14 mouse cellular contexts compared by ENCODE assay signal in genomic region chr19:43679474-43679981, GRCm38 (mm10). TPM values are rescaled to one million over a fixed set of nuclear protein-coding genes. Genes with fewer than 3 reads are reported as not detected.
DNase-seq lines count a peak whose midpoint lies in the region; ATAC-seq and TF ChIP-seq lines count a peak whose summit lies in the region.
"Had no signal": no experiment of that assay in that cellular context is flagged by ENCODE, and none has a peak within 500 bp of the region (broad histone marks: within the 10 kb centered on the region; RNA-seq: fewer than 3 reads in every experiment).

No protein-coding gene starts in this region.

- H3K27ac ChIP-seq in brown adipose tissue, adult 24 weeks (replicated peaks; ENCODE audit: low read depth, low read length): 0 out of 2 replicates have a peak overlapping the region, but pooled peaks have one; percentile 21
- peak overlapping the region; percentile 79 for H3K27ac ChIP-seq in liver, postnatal 0 days (ENCODE audit: low read depth)
- peak overlapping the region; percentile 31; the same call in 1 of the 2 replicates for H3K27ac ChIP-seq in stomach, embryonic 16.5 days (ENCODE audit: low read length)
- H3K27ac ChIP-seq: limb, embryonic 12.5 days; midbrain, embryonic 10.5 days; neural tube, embryonic 12.5 days had no signal

- no peak overlapping the region for H3K4me3 ChIP-seq in brown adipose tissue, adult 24 weeks (ENCODE audit: insufficient read depth, low read depth, low read length)
- H3K4me3 ChIP-seq in liver, postnatal 0 days (ENCODE audit: low read depth, low read length): no peak overlapping the region
- H3K4me3 ChIP-seq in stomach, embryonic 16.5 days (replicated peaks; ENCODE audit: low read length): no peak overlapping the region
- H3K4me3 ChIP-seq: limb, embryonic 12.5 days; midbrain, embryonic 10.5 days; neural tube, embryonic 12.5 days had no signal

- no peaks in the 10 kb centered on the region for H3K9me3 ChIP-seq in liver, postnatal 0 days (ENCODE audit: low read length)
- H3K9me3 ChIP-seq in stomach, embryonic 16.5 days (replicated peaks; ENCODE audit: control insufficient read depth, low read length): no peaks in the 10 kb centered on the region
- H3K9me3 ChIP-seq: limb, embryonic 12.5 days; midbrain, embryonic 10.5 days; neural tube, embryonic 12.5 days had no signal

- peak; percentile 43 for DNase-seq in lung, postnatal 25 days (ENCODE audit: low spot score)
- DNase-seq in lung, postnatal 10 days: no peak
- no peak for DNase-seq in liver, postnatal 0 days
- no peak for DNase-seq in frontal cortex, postnatal 36 days (ENCODE audit: low spot score in 2 of 2)
- DNase-seq: embryo, embryonic 11 days; kidney, adult 18-20 months; right cerebral cortex, postnatal 25 days; thymus, postnatal 25 days had no signal

- no peaks in the 10 kb centered on the region for H3K36me3 ChIP-seq in liver, postnatal 0 days (replicated peaks; ENCODE audit: insufficient read depth, low read length)
- H3K36me3 ChIP-seq in stomach, embryonic 16.5 days (ENCODE audit: control insufficient read depth, insufficient read depth, low read length): no peaks in the 10 kb centered on the region
- H3K36me3 ChIP-seq: limb, embryonic 12.5 days; midbrain, embryonic 10.5 days; neural tube, embryonic 12.5 days had no signal

- no peaks in the 10 kb centered on the region for H3K4me1 ChIP-seq in brown adipose tissue, adult 24 weeks (ENCODE audit: control insufficient read depth, insufficient read depth, insufficient read length, low read length)
- peaks cover 10% of the 10 kb centered on the region for H3K4me1 ChIP-seq in liver, postnatal 0 days (ENCODE audit: insufficient read depth)
- H3K4me1 ChIP-seq in stomach, embryonic 16.5 days (ENCODE audit: control insufficient read depth, insufficient read depth, low read length): 0 out of 2 replicates have a peak, but pooled peaks cover 13% of the 10 kb centered on the region

- no peak for TF ChIP-seq CTCF in liver, postnatal 0 days (IDR thresholded peaks at IDR 0.05; ENCODE audit: low read depth)

- peak; percentile 41 for TF ChIP-seq EP300 in liver, postnatal 0 days (IDR thresholded peaks at IDR 0.05; ENCODE audit: low read depth)

- 32% methylated on average over 10 of the region's 10 CpGs for WGBS in liver, postnatal 0 days (ENCODE audit: insufficient replicate concordance)
- WGBS in stomach, embryonic 16.5 days: 74% methylated on average over 10 of the region's 10 CpGs

- no peaks in the 10 kb centered on the region for H3K27me3 ChIP-seq in liver, postnatal 0 days (ENCODE audit: insufficient read depth, low read length)
- no peaks in the 10 kb centered on the region for H3K27me3 ChIP-seq in stomach, embryonic 16.5 days (ENCODE audit: control insufficient read depth, insufficient read depth, low read length)
- H3K27me3 ChIP-seq: neural tube, embryonic 12.5 days had no signal

- H3K4me2 ChIP-seq in liver, postnatal 0 days (ENCODE audit: low read depth, low read length): no peak overlapping the region
- no peak overlapping the region for H3K4me2 ChIP-seq in stomach, embryonic 16.5 days (ENCODE audit: low read depth, low read length)
- H3K4me2 ChIP-seq: limb, embryonic 12.5 days; neural tube, embryonic 12.5 days had no signal

- H3K9ac ChIP-seq in liver, postnatal 0 days (replicated peaks): no peak overlapping the region
- H3K9ac ChIP-seq in stomach, embryonic 16.5 days (ENCODE audit: low read length): no peak overlapping the region
- H3K9ac ChIP-seq: limb, embryonic 12.5 days; neural tube, embryonic 12.5 days had no signal

- no peak for ATAC-seq in liver, postnatal 0 days
- no peak for ATAC-seq in stomach, embryonic 16.5 days (ENCODE audit: insufficient read depth, low FRiP score)
- ATAC-seq in inflammation-experienced regulatory T-cells, adult 6 months: no peak

RNA-seq across cellular contexts. Expression of gene Slc25a28, which starts 4.8 kb away (rescaled TPM):
- 33.1 and 35.6 TPM in 2 replicates for polyA plus RNA-seq in brown adipose tissue, adult 24 weeks (2012; ENCODE audit: insufficient read depth, insufficient read length, missing spikeins)
- 4.8 and 6.3 TPM in 2 replicates for polyA plus RNA-seq in liver, postnatal 0 days (2015; fragmentation: Nextera tagmentation; extraction: Ambion mirVana)
- polyA plus RNA-seq in stomach, embryonic 16.5 days (2015; fragmentation: Nextera tagmentation; extraction: Ambion mirVana): 11.2 and 13.1 TPM in 2 replicates
- polyA plus RNA-seq in inflammation-experienced regulatory T-cells, adult 6 months (2017; shearing (Covaris generic)): 10 to 100 TPM in 2 of 3 experiments, 1 to 10 TPM in 1; 4.6 to 14.1 (median 12.4) TPM

RNA-seq across cellular contexts. Expression of gene Entpd7, which starts 9.9 kb away (rescaled TPM):
- polyA plus RNA-seq in brown adipose tissue, adult 24 weeks (2012; ENCODE audit: insufficient read depth, insufficient read length, missing spikeins): 1.7 and 2.0 TPM in 2 replicates
- 1.9 TPM in 2 replicates for polyA plus RNA-seq in liver, postnatal 0 days (2015; fragmentation: Nextera tagmentation; extraction: Ambion mirVana)
- 14.6 and 15.3 TPM in 2 replicates for polyA plus RNA-seq in stomach, embryonic 16.5 days (2015; fragmentation: Nextera tagmentation; extraction: Ambion mirVana)
- 10 to 100 TPM in 1 of 3 experiments, 1 to 10 TPM in 2; 6.7 to 10.7 (median 7.2) TPM for polyA plus RNA-seq in inflammation-experienced regulatory T-cells, adult 6 months (2017; shearing (Covaris generic))

Comparison
In these comparisons a context has a peak if more than half of its experiments do, and no peak if none do; other contexts are left out.
1. H3K27ac ChIP-seq: peak in every context shown above with its lines; median percentile 79 in liver, postnatal 0 days; 31 in stomach, embryonic 16.5 days; 21 in brown adipose tissue, adult 24 weeks.